Mouse (Mus musculus) embryonic facial prominence, embryonic 14.5 days (tissue): Measurements from ENCODE around the gene Ints6. TPM values are rescaled to one million over a fixed set of nuclear protein-coding genes. Genes with fewer than 3 reads are reported as not detected.

ENCODE experiments used
- ATAC-seq: fragments of 200-750 bp; cut with Nextera tagmentation; 2 replicates; pipeline ENCODE4 v1.8.0; 2017; ENCODE audit warnings: low read depth, moderate number of reproducible peaks, moderate TSS enrichment
- DNase-seq: peaks from one replicate; pipeline ENCODE4 v3.0.0-alpha.2; 2015; ENCODE audit warnings: low spot score
- H3K27ac ChIP-seq: fragments of 300-500 bp; sonication (generic); replicated peaks from 2 replicates; pipeline ENCODE4 v1.5.1; 2014; ENCODE audit warnings: low read depth, mild to moderate bottlenecking, low read length, moderate library complexity
- H3K27me3 ChIP-seq: fragments of 300-500 bp; sonication (generic); replicated peaks from 2 replicates; pipeline ENCODE4 v1.6.1; 2014; ENCODE audit warnings: low read length; ENCODE audit not compliant: control insufficient read depth, insufficient read depth
- H3K36me3 ChIP-seq: fragments of 300-500 bp; sonication (generic); 2 replicates; pipeline ENCODE4 v1.6.1; 2014; ENCODE audit warnings: low read length, mixed read lengths; ENCODE audit not compliant: control insufficient read depth, insufficient read depth
- H3K4me1 ChIP-seq: fragments of 300-500 bp; sonication (generic); 2 replicates; pipeline ENCODE4 v1.6.1; 2014; ENCODE audit warnings: antibody characterized with exemption, low read length; ENCODE audit not compliant: control insufficient read depth, insufficient read depth
- H3K4me2 ChIP-seq: fragments of 300-500 bp; sonication (generic); 2 replicates; pipeline ENCODE4 v1.6.1; 2014; ENCODE audit warnings: low read depth, mild to moderate bottlenecking, low read length, moderate library complexity, mixed read lengths
- H3K4me3 ChIP-seq: fragments of 300-500 bp; sonication (generic); 2 replicates; pipeline ENCODE4 v1.5.1; 2014; ENCODE audit warnings: low read depth, mild to moderate bottlenecking, low read length
- H3K9ac ChIP-seq: fragments of 300-500 bp; sonication (generic); 2 replicates; pipeline ENCODE4 v1.6.1; 2014; ENCODE audit warnings: low read depth, mild to moderate bottlenecking, low read length, moderate library complexity, mixed read lengths
- H3K9me3 ChIP-seq: fragments of 300-500 bp; sonication (generic); 2 replicates; pipeline ENCODE4 v1.6.1; 2016; ENCODE audit warnings: low read length; ENCODE audit not compliant: control insufficient read depth
- WGBS: fragments of 180-500 bp; shearing (Covaris S2); extraction: QIAGEN DNeasy Blood & Tissue Kit; methylation state at CpG from one replicate; pipeline ENCODE4 v1.1.7; 2014; 5-methylcytosine and 5-hydroxymethylcytosine counted together
- polyA plus RNA-seq: library from polyadenylated mRNA; unstranded; fragments of >200 nt; fragmentation: Nextera tagmentation; extraction: Ambion mirVana; gene quantifications from 2 replicates; pipeline ENCODE4 v1.2.1, GENCODE M21; 2014

Gene Ints6
- 26.6 and 27.0 TPM in 2 replicates for polyA plus RNA-seq

DNA sequence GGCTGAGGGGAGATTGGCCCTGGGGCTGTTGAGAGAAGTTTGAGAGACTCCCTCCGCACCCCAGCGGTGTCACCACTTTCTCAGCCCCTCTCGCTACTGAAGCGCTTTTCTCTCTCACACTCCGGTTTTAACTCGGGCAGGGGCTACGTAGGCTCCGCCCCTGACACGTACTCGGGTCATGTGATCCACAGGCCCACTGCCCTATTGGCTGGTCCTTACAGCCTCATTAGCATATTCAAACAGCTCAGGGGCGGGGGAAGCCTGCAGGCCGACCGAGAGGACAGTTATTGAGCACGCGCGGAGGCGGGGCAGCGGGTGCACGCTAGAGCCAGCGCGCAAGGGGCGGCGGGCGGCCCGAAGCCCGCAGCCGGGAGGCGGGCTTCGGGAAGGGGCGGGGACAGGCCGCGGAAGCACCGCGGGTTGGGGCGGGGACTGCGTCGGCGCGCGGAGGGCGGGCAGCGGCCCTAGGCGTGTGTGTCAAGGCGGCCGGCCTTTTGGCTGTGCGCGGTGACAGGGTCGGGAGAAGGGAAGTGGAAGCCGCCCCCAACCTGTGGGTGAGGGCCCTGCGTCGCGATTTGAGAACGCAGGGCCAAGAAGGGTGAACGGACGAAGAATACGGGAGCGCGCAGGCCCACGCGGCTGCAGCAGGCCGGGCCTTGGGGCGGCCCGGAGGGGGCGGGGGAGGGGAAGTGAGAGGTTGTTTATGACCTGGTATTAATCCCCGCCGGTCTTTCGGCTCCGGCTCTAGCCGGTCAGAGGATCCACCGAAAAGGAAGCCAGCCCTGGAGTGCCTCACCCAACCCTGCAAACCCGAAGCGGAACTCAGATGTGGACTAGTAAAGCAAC lies at the start of gene Ints6:
Gene Ints6 (minus strand): TSS at position 134 of the 846 bp plus-strand sequence.
- H3K4me2 ChIP-seq, result peak within 1 kb of the TSS; percentile 78
- DNase-seq, result peak; percentile 100
- H3K9me3 ChIP-seq, result no peaks in the 10 kb centered on the region
- no peaks in the 10 kb centered on the region for H3K27me3 ChIP-seq
- 0 out of 2 replicates have a peak, but pooled peaks cover 4% of the 10 kb centered on the region for H3K4me1 ChIP-seq
- H3K4me3 ChIP-seq, result peak within 1 kb of the TSS; percentile 98
- peak within 1 kb of the TSS; percentile 99 for H3K27ac ChIP-seq
- ATAC-seq, result peak; percentile 94
- H3K36me3 ChIP-seq, result peaks cover 16% of the 10 kb centered on the region
- H3K9ac ChIP-seq, result peak within 1 kb of the TSS; percentile 99
- WGBS, result under 1% methylated on average over 32 of the region's 72 CpGs

DNA sequence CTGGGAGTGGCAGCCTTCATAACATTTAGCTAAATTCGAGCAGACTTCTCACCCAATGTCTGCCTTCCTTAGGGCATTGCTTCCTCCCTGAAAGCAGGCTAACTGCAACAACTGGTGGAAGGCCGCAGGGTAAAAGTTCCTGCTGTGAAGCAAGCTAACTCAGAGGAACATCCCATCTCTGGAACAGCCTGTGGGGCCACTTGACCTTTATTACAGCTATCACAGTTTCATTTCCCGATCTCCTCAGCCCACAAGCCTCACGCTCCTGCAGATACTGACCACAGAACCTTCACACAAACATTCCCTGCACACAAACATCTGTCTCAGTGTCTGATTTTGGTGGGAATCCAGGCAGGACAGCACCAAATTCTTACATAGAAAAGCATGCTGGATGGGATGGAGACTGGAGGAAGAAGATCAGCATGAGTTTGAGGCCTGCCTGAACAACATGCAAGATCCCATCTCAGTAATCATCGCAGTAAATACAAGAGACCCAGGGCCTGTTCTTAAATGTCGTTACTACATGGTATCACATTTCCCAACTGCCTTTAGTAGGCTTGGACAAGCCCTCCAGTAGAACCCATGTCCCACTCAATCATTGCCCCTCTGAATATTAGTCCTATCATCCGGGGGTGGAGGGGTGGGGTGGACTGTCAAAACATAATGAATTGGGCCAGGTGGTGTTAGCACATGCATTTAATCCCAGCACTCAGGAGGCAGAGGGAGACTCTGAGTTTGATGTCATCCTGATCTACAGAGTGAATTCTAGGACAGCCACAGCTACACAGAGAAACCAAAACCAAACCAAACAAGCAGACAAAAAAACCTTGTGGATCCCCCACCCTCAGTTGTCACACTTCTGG lies 47.9 kb upstream of the Ints6 start:
- DNase-seq (no peak), ATAC-seq (no peak)
- Histone ChIP-seq H3K4me1 (no peaks in the 10 kb centered on the region), H3K4me2 (no peak overlapping the region), H3K9ac (no peak overlapping the region), H3K27me3 (no peaks in the 10 kb centered on the region), H3K36me3 (no peaks in the 10 kb centered on the region), H3K4me3 (no peak overlapping the region), H3K9me3 (no peaks in the 10 kb centered on the region), H3K27ac (no peak overlapping the region)
- WGBS, result 50% methylated on average over 7 of the region's 7 CpGs

GRCm38 (mm10) chr14:62806921-62807320 lies 46.0 kb upstream of the Ints6 start:
- no peak overlapping the region for H3K9ac ChIP-seq
- H3K27ac ChIP-seq, result no peak overlapping the region
- DNase-seq (no peak), ATAC-seq (no peak)
- 61% methylated on average over 3 of the region's 3 CpGs for WGBS
- no peaks in the 10 kb centered on the region for H3K27me3 ChIP-seq
- no peaks in the 10 kb centered on the region for H3K4me1 ChIP-seq
- no peaks in the 10 kb centered on the region for H3K9me3 ChIP-seq
- H3K4me2 ChIP-seq, result no peak overlapping the region
- no peak overlapping the region for H3K4me3 ChIP-seq
- H3K36me3 ChIP-seq, result no peaks in the 10 kb centered on the region

DNA sequence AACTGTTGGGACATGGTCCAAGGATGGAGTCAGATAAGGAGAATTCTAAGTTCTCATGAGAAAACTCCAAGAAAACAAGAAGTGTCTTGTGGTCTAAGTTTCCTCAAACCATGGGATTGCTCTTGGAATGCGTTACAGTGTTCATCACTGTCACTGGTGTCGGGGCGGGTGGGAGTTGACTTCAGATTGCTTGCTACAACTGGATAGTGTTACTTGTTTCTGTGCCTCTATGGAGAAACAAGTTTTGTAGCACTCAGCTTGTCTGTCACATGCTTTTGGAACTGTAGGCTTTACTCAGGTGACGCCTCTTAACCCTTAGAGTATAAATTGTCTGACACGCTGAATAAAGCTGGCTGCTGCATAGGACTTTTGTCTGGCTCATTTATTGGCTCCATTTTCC lies 42.2 kb upstream of the Ints6 start:
- Histone ChIP-seq H3K4me1 (peaks cover 3% of the 10 kb centered on the region; the same call in 1 of the 2 replicates), H3K36me3 (no peaks in the 10 kb centered on the region), H3K4me2 (no peak overlapping the region), H3K27ac (no peak overlapping the region), H3K27me3 (no peaks in the 10 kb centered on the region), H3K9ac (no peak overlapping the region), H3K9me3 (no peaks in the 10 kb centered on the region), H3K4me3 (no peak overlapping the region)
- WGBS, result 63% methylated on average over 5 of the region's 5 CpGs
- ATAC-seq (0 out of 2 replicates have a peak, but pooled peaks have one; percentile 12), DNase-seq (peak; percentile 13)

GRCm38 (mm10) chr14:62800791-62801190 lies 39.8 kb upstream of the Ints6 start:
- no peak for DNase-seq
- H3K9ac ChIP-seq, result no peak overlapping the region
- no peaks in the 10 kb centered on the region for H3K36me3 ChIP-seq
- ATAC-seq, result no peak
- H3K9me3 ChIP-seq, result no peaks in the 10 kb centered on the region
- H3K27me3 ChIP-seq, result no peaks in the 10 kb centered on the region
- H3K4me2 ChIP-seq, result no peak overlapping the region
- 76% methylated on average over 3 of the region's 3 CpGs for WGBS
- peaks cover 3% of the 10 kb centered on the region; the same call in 1 of the 2 replicates for H3K4me1 ChIP-seq
- no peak overlapping the region for H3K27ac ChIP-seq
- no peak overlapping the region for H3K4me3 ChIP-seq

GRCm38 (mm10) chr14:62798608-62799101 lies 37.7 kb upstream of the Ints6 start:
- no peak overlapping the region for H3K9ac ChIP-seq
- DNase-seq, result peak; percentile 72

GRCm38 (mm10) chr14:62795719-62796118 lies 34.8 kb upstream of the Ints6 start:
- no peak overlapping the region for H3K9ac ChIP-seq
- H3K27me3 ChIP-seq, result no peaks in the 10 kb centered on the region
- WGBS, result 80% methylated on average over 7 of the region's 7 CpGs

More at GRCm38 (mm10) chr14:62798608-62799101, 37.7 kb upstream of the Ints6 start:
- Histone ChIP-seq H3K36me3 (no peaks in the 10 kb centered on the region), H3K4me2 (peak overlapping the region; percentile 39), H3K27me3 (no peaks in the 10 kb centered on the region), H3K4me3 (no peak overlapping the region), H3K9me3 (no peaks in the 10 kb centered on the region), H3K4me1 (peaks cover 3% of the 10 kb centered on the region; the same call in 1 of the 2 replicates), H3K27ac (no peak overlapping the region)
- WGBS, result 0% methylated on average over 4 of the region's 4 CpGs
- peak; percentile 86 for ATAC-seq

DNA sequence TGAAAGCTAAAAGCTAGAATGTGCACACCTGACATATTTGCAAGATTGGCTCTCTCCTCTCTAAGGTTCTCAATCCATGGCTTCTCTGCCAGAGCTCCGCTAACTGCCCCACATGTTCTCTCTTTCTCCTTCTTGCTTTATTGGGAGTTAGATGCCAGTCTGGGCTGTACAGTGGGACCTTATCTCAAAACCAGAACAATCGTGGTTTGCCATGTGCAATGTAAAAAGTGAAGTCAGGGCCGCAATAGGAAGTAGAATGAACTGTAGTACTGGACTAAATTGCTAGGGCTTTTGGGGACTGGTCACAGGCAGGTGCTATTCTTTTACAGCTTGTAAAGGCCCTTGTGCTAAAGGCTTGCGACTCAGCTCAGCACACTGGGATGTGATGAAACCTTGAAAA lies 28.3 kb upstream of the Ints6 start:
- DNase-seq (no peak), ATAC-seq (no peak)
- Histone ChIP-seq H3K4me3 (no peak overlapping the region), H3K36me3 (no peaks in the 10 kb centered on the region), H3K9me3 (no peaks in the 10 kb centered on the region), H3K4me1 (no peaks in the 10 kb centered on the region), H3K27me3 (no peaks in the 10 kb centered on the region), H3K9ac (no peak overlapping the region), H3K4me2 (no peak overlapping the region), H3K27ac (no peak overlapping the region)
- 79% methylated on average over 4 of the region's 4 CpGs for WGBS

More at GRCm38 (mm10) chr14:62795719-62796118, 34.8 kb upstream of the Ints6 start:
- H3K4me3 ChIP-seq, result no peak overlapping the region
- no peaks in the 10 kb centered on the region for H3K9me3 ChIP-seq
- H3K27ac ChIP-seq, result no peak overlapping the region
- H3K4me1 ChIP-seq, result peaks cover 3% of the 10 kb centered on the region; the same call in 1 of the 2 replicates
- no peak overlapping the region for H3K4me2 ChIP-seq
- DNase-seq (no peak), ATAC-seq (no peak)
- no peaks in the 10 kb centered on the region for H3K36me3 ChIP-seq
